Mouse (Mus musculus) limb, embryonic 12.5 days (tissue): ENCODE data around the gene Pgap2. TPM values are rescaled to one million over a fixed set of nuclear protein-coding genes. Genes with fewer than 3 reads are reported as not detected.

Experiments used
- ATAC-seq: fragments of 200-750 bp; cut with Nextera tagmentation; 2 replicates; pipeline ENCODE4 v1.8.0; 2017; ENCODE audit warnings: low read depth, moderate TSS enrichment; ENCODE audit not compliant: insufficient number of reproducible peaks, insufficient read depth, low FRiP score, low TSS enrichment
- H3K27ac ChIP-seq: fragments of 300-500 bp; sonication (generic); 2 replicates; pipeline ENCODE4 v1.5.1; 2016; ENCODE audit warnings: mild to moderate bottlenecking, moderate library complexity
- H3K27me3 ChIP-seq: fragments of 300-500 bp; sonication (generic); 2 replicates; pipeline ENCODE4 v1.6.1; 2016; ENCODE audit warnings: mild to moderate bottlenecking, moderate library complexity
- H3K36me3 ChIP-seq: fragments of 300-500 bp; sonication (generic); 2 replicates; pipeline ENCODE4 v1.6.1; 2016; ENCODE audit warnings: mild to moderate bottlenecking, moderate library complexity
- H3K4me1 ChIP-seq: fragments of 300-500 bp; sonication (generic); replicated peaks from 2 replicates; pipeline ENCODE4 v1.6.1; 2016
- H3K4me2 ChIP-seq: fragments of 300-500 bp; sonication (generic); 2 replicates; pipeline ENCODE4 v1.6.1; 2016; ENCODE audit warnings: mild to moderate bottlenecking, moderate library complexity
- H3K4me3 ChIP-seq: fragments of 300-500 bp; sonication (generic); replicated peaks from 2 replicates; pipeline ENCODE4 v1.5.1; 2016; ENCODE audit warnings: mild to moderate bottlenecking
- H3K9ac ChIP-seq: fragments of 300-500 bp; sonication (generic); replicated peaks from 2 replicates; pipeline ENCODE4 v1.6.1; 2016; ENCODE audit warnings: mild to moderate bottlenecking, moderate library complexity
- H3K9me3 ChIP-seq: fragments of 300-500 bp; sonication (generic); 2 replicates; pipeline ENCODE4 v1.6.1; 2016; ENCODE audit warnings: mild to moderate bottlenecking, moderate library complexity
- WGBS: fragments of 180-500 bp; shearing (Covaris S2); methylation state at CpG from one replicate; pipeline ENCODE4 v1.1.7; 2016; 5-methylcytosine and 5-hydroxymethylcytosine counted together
- polyA plus RNA-seq: library from polyadenylated mRNA; unstranded; fragments of >200 nt; fragmentation: Nextera tagmentation; extraction: Ambion mirVana; gene quantifications from 2 replicates; pipeline ENCODE4 v1.2.1, GENCODE M21; 2016

Pgap2 gene
- polyA plus RNA-seq, 1 experiment from 2014 or later: 82.0 TPM

GRCm38 (mm10) chr7:102221899-102222298 lies 11.9 kb downstream of the Pgap2 start:
- H3K9me3 ChIP-seq: no peaks in the 10 kb centered on the region
- H3K4me1 ChIP-seq: no peaks in the 10 kb centered on the region
- peak overlapping the region; percentile 71 for H3K4me2 ChIP-seq
- peak overlapping the region; percentile 71; the same call in 1 of the 2 replicates for H3K4me3 ChIP-seq
- no peak for ATAC-seq
- H3K27ac ChIP-seq: 0 out of 2 replicates have a peak overlapping the region, but pooled peaks have one; percentile 5
- H3K36me3 ChIP-seq: peaks cover 15% of the 10 kb centered on the region
- H3K9ac ChIP-seq: 0 out of 2 replicates have a peak overlapping the region, but pooled peaks have one; percentile 76
- WGBS: 64% methylated on average over 1 of the region's 1 CpGs
- no peaks in the 10 kb centered on the region for H3K27me3 ChIP-seq

- Histone ChIP-seq H3K4me3 (peak overlapping the region; percentile 71), H3K36me3 (peaks cover 20% of the 10 kb centered on the region), H3K9ac (peak overlapping the region; percentile 76), H3K27me3 (no peaks in the 10 kb centered on the region), H3K4me2 (peak overlapping the region; percentile 71), H3K27ac (peak overlapping the region; percentile 76), H3K9me3 (no peaks in the 10 kb centered on the region), H3K4me1 (no peaks in the 10 kb centered on the region)
- WGBS: under 1% methylated on average over 7 of the region's 13 CpGs
- ATAC-seq: 0 out of 2 replicates have a peak, but pooled peaks have one; percentile 24
Observed at GRCm38 (mm10) chr7:102222336-102222735, 12.3 kb downstream of the Pgap2 start.

DNA sequence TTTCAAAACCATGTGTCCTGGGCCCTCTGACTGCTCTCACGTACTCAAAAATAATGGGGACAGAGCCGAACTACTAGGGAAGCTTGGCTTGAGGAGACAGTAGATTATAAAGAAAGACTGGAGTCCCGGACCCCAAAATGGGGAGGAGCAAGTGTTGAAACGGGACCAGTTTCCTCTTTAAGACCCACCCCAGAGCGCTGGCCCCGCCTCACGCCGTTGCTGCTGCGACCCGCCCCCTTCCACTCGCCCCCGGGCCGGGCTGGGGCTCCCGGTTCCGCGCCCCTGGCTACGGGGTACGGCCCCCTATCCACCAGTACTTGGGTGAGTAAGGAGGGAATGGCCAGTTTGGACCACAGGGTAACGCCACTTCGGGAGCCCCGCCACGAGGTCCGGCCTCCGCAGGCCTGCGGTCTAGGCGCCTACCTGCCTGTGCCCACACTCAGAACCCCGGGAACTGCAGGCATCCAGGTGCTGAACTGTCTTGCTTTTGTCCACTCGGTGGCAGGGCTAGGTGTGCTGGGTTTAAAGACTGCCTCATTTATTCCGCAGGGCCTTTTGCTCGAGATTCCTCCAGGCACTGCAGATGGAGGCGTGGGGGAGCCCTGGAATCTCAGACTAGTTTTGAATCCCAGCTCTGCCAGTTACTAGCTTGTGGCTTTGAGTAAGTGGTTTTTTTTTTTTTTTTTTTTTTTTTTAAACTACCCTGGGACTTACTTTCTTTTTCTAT lies 13.0 kb downstream of the Pgap2 start:
- 2% methylated on average over 25 of the region's 31 CpGs for WGBS
- Histone ChIP-seq H3K4me2 (peak overlapping the region; percentile 71), H3K4me1 (no peaks in the 10 kb centered on the region), H3K9ac (peak overlapping the region; percentile 76), H3K27ac (peak overlapping the region; percentile 76), H3K36me3 (peaks cover 25% of the 10 kb centered on the region), H3K9me3 (no peaks in the 10 kb centered on the region), H3K4me3 (peak overlapping the region; percentile 71), H3K27me3 (no peaks in the 10 kb centered on the region)
- ATAC-seq: peak; percentile 82

GRCm38 (mm10) chr7:102223883-102224738 lies 14.1 kb downstream of the Pgap2 start:
- Histone ChIP-seq H3K27me3 (no peaks in the 10 kb centered on the region), H3K4me3 (no peak overlapping the region), H3K9ac (no peak overlapping the region), H3K27ac (no peak overlapping the region), H3K4me2 (0 out of 2 replicates have a peak overlapping the region, but pooled peaks have one; percentile 71), H3K4me1 (no peaks in the 10 kb centered on the region), H3K36me3 (peaks cover 34% of the 10 kb centered on the region), H3K9me3 (0 out of 2 replicates have a peak, but pooled peaks cover 2% of the 10 kb centered on the region)
- 92% methylated on average over 5 of the region's 5 CpGs for WGBS
- ATAC-seq: no peak

GRCm38 (mm10) chr7:102226051-102226450 lies 16.0 kb downstream of the Pgap2 start:
- Histone ChIP-seq H3K9me3 (0 out of 2 replicates have a peak, but pooled peaks cover 3% of the 10 kb centered on the region), H3K4me1 (no peaks in the 10 kb centered on the region), H3K36me3 (peaks cover 53% of the 10 kb centered on the region), H3K4me3 (no peak overlapping the region), H3K27me3 (no peaks in the 10 kb centered on the region), H3K4me2 (no peak overlapping the region), H3K27ac (no peak overlapping the region), H3K9ac (no peak overlapping the region)
- 93% methylated on average over 6 of the region's 6 CpGs for WGBS
- ATAC-seq: no peak

GRCm38 (mm10) chr7:102228049-102228670 lies 18.2 kb downstream of the Pgap2 start:
- Histone ChIP-seq H3K27ac (no peak overlapping the region), H3K4me3 (no peak overlapping the region), H3K4me1 (no peaks in the 10 kb centered on the region), H3K4me2 (no peak overlapping the region), H3K9ac (no peak overlapping the region), H3K36me3 (peaks cover 66% of the 10 kb centered on the region), H3K9me3 (0 out of 2 replicates have a peak, but pooled peaks cover 3% of the 10 kb centered on the region), H3K27me3 (no peaks in the 10 kb centered on the region)
- WGBS: 93% methylated on average over 4 of the region's 4 CpGs
- no peak for ATAC-seq

- no peak for ATAC-seq
- no peak overlapping the region for H3K27ac ChIP-seq
- 0 out of 2 replicates have a peak, but pooled peaks cover 3% of the 10 kb centered on the region for H3K9me3 ChIP-seq
- H3K9ac ChIP-seq: no peak overlapping the region
- H3K36me3 ChIP-seq: peaks cover 75% of the 10 kb centered on the region
- no peak overlapping the region for H3K4me2 ChIP-seq
- no peaks in the 10 kb centered on the region for H3K27me3 ChIP-seq
- H3K4me3 ChIP-seq: no peak overlapping the region
- H3K4me1 ChIP-seq: no peaks in the 10 kb centered on the region
- 92% methylated on average over 6 of the region's 6 CpGs for WGBS
Observed at GRCm38 (mm10) chr7:102229814-102230213, 19.8 kb downstream of the Pgap2 start.

GRCm38 (mm10) chr7:102233059-102233458 lies 23.1 kb downstream of the Pgap2 start:
- H3K4me3 ChIP-seq: no peak overlapping the region
- WGBS: 83% methylated on average over 4 of the region's 4 CpGs
- no peak for ATAC-seq
- H3K36me3 ChIP-seq: peaks cover 81% of the 10 kb centered on the region
- H3K4me2 ChIP-seq: no peak overlapping the region
- 0 out of 2 replicates have a peak, but pooled peaks cover 3% of the 10 kb centered on the region for H3K9me3 ChIP-seq
- no peak overlapping the region for H3K27ac ChIP-seq
- no peaks in the 10 kb centered on the region for H3K4me1 ChIP-seq
- no peak overlapping the region for H3K9ac ChIP-seq
- H3K27me3 ChIP-seq: no peaks in the 10 kb centered on the region

GRCm38 (mm10) chr7:102238686-102239286 lies 28.8 kb downstream of the Pgap2 start:
- Histone ChIP-seq H3K9ac (no peak overlapping the region), H3K4me3 (no peak overlapping the region), H3K27me3 (no peaks in the 10 kb centered on the region), H3K4me1 (no peaks in the 10 kb centered on the region), H3K9me3 (no peaks in the 10 kb centered on the region), H3K36me3 (peaks cover 90% of the 10 kb centered on the region), H3K27ac (no peak overlapping the region), H3K4me2 (no peak overlapping the region)
- WGBS: 88% methylated on average over 8 of the region's 8 CpGs
- no peak for ATAC-seq

DNA sequence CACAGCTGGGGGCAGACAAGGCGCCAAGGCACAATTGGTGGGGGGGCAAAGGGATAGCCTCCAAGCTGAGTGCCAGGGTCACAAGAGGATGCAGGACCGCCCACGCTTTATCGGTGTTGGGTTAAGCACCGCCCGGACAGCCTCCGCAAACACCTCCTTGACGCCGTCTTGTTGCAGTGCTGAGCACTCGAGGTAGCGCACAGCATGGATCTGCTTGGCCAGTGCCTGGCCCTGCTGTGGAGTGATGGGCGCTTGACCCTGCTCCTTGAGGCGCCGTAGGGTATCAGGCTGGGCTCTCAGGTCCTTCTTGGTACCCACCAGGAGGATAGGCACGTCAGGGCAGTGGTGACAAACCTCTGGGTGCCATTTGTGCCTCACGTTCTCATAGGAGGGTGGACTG lies 29.6 kb downstream of the Pgap2 start:
- no peak for ATAC-seq
- no peak overlapping the region for H3K9ac ChIP-seq
- no peaks in the 10 kb centered on the region for H3K9me3 ChIP-seq
- 90% methylated on average over 16 of the region's 16 CpGs for WGBS
- H3K36me3 ChIP-seq: peaks cover 88% of the 10 kb centered on the region
- H3K4me2 ChIP-seq: no peak overlapping the region
- H3K27me3 ChIP-seq: no peaks in the 10 kb centered on the region
- H3K27ac ChIP-seq: no peak overlapping the region
- H3K4me3 ChIP-seq: no peak overlapping the region
- no peaks in the 10 kb centered on the region for H3K4me1 ChIP-seq
